Mouse (Mus musculus): ENCODE data around the gene P4ha2. TPM values are rescaled to one million over a fixed set of nuclear protein-coding genes. Genes with fewer than 3 reads are reported as not detected.
A peak's percentile ranks its signal among the peaks of the same experiment; 100 is the strongest.

Gene P4ha2
- polyA plus RNA-seq, 1 experiment from 2014 or later, result 18.2 TPM

GRCm38 (mm10) chr11:54058643-54059042 lies 41.3 kb upstream of the P4ha2 start:
- WGBS, result 12% methylated on average over 6 of the region's 6 CpGs
- H3K4me2 ChIP-seq (replicated peaks; ENCODE audit: low read depth, low read length), result no peak overlapping the region
- H3K4me1 ChIP-seq (replicated peaks; ENCODE audit: control insufficient read depth, insufficient read depth, low read length), result peaks cover 13% of the 10 kb centered on the region
- no peaks in the 10 kb centered on the region for H3K36me3 ChIP-seq (ENCODE audit: control insufficient read depth, insufficient read depth, low read length)
- DNase-seq (ENCODE audit: low spot score), result peak; percentile 38
- no peaks in the 10 kb centered on the region for H3K27me3 ChIP-seq (ENCODE audit: control insufficient read depth, insufficient read depth, low read length)
- H3K9me3 ChIP-seq (ENCODE audit: control insufficient read depth, low read length), result no peaks in the 10 kb centered on the region
- H3K9ac ChIP-seq (ENCODE audit: low read depth, low read length), result no peak overlapping the region
- no peak for ATAC-seq (ENCODE audit: low FRiP score)
- H3K27ac ChIP-seq (ENCODE audit: low read depth, low read length), result peak overlapping the region; percentile 47
- no peak overlapping the region for H3K4me3 ChIP-seq (ENCODE audit: low read depth, low read length)

- H3K4me2 ChIP-seq (replicated peaks; ENCODE audit: low read depth, low read length), result no peak overlapping the region
- H3K9me3 ChIP-seq (ENCODE audit: control insufficient read depth, low read length), result no peaks in the 10 kb centered on the region
- DNase-seq (ENCODE audit: low spot score), result no peak
- no peak overlapping the region for H3K4me3 ChIP-seq (ENCODE audit: low read depth, low read length)
- no peak overlapping the region for H3K9ac ChIP-seq (ENCODE audit: low read depth, low read length)
- H3K27ac ChIP-seq (ENCODE audit: low read depth, low read length), result no peak overlapping the region
- no peaks in the 10 kb centered on the region for H3K27me3 ChIP-seq (ENCODE audit: control insufficient read depth, insufficient read depth, low read length)
- no peak for ATAC-seq (ENCODE audit: low FRiP score)
- 48% methylated on average over 1 of the region's 1 CpGs for whole genome bisulfite sequencing
- no peaks in the 10 kb centered on the region for H3K36me3 ChIP-seq (ENCODE audit: control insufficient read depth, insufficient read depth, low read length)
- peaks cover 13% of the 10 kb centered on the region for H3K4me1 ChIP-seq (replicated peaks; ENCODE audit: control insufficient read depth, insufficient read depth, low read length)
These were observed 40.4 kb upstream of the P4ha2 start for GRCm38 (mm10) chr11:54059526-54059925.

GRCm38 (mm10) chr11:54060316-54060715 lies 39.6 kb upstream of the P4ha2 start:
- H3K4me1 ChIP-seq (replicated peaks; ENCODE audit: control insufficient read depth, insufficient read depth, low read length), result peaks cover 13% of the 10 kb centered on the region
- DNase-seq (ENCODE audit: low spot score), result no peak
- H3K27ac ChIP-seq (ENCODE audit: low read depth, low read length), result no peak overlapping the region
- WGBS, result 45% methylated on average over 9 of the region's 9 CpGs
- no peaks in the 10 kb centered on the region for H3K36me3 ChIP-seq (ENCODE audit: control insufficient read depth, insufficient read depth, low read length)
- H3K4me3 ChIP-seq (ENCODE audit: low read depth, low read length), result no peak overlapping the region
- H3K4me2 ChIP-seq (replicated peaks; ENCODE audit: low read depth, low read length), result no peak overlapping the region
- H3K27me3 ChIP-seq (ENCODE audit: control insufficient read depth, insufficient read depth, low read length), result no peaks in the 10 kb centered on the region
- ATAC-seq (ENCODE audit: low FRiP score), result no peak
- H3K9me3 ChIP-seq (ENCODE audit: control insufficient read depth, low read length), result no peaks in the 10 kb centered on the region
- H3K9ac ChIP-seq (ENCODE audit: low read depth, low read length), result no peak overlapping the region

- WGBS, result 80% methylated on average over 12 of the region's 12 CpGs
- no peak overlapping the region for H3K9ac ChIP-seq (ENCODE audit: low read depth, low read length)
- no peak overlapping the region for H3K4me2 ChIP-seq (replicated peaks; ENCODE audit: low read depth, low read length)
- no peak overlapping the region for H3K27ac ChIP-seq (ENCODE audit: low read depth, low read length)
- H3K36me3 ChIP-seq (ENCODE audit: control insufficient read depth, insufficient read depth, low read length), result no peaks in the 10 kb centered on the region
- no peaks in the 10 kb centered on the region for H3K9me3 ChIP-seq (ENCODE audit: control insufficient read depth, low read length)
- no peak overlapping the region for H3K4me3 ChIP-seq (ENCODE audit: low read depth, low read length)
- peaks cover 10% of the 10 kb centered on the region for H3K4me1 ChIP-seq (replicated peaks; ENCODE audit: control insufficient read depth, insufficient read depth, low read length)
- DNase-seq (ENCODE audit: low spot score), result no peak
- no peak for ATAC-seq (ENCODE audit: low FRiP score)
- H3K27me3 ChIP-seq (ENCODE audit: control insufficient read depth, insufficient read depth, low read length), result no peaks in the 10 kb centered on the region
These were observed 37.7 kb upstream of the P4ha2 start for GRCm38 (mm10) chr11:54062086-54062752.

- DNase-seq (ENCODE audit: low spot score) (no peak), ATAC-seq (ENCODE audit: low FRiP score) (no peak)
- no peaks in the 10 kb centered on the region for H3K9me3 ChIP-seq (ENCODE audit: control insufficient read depth, low read length)
- no peaks in the 10 kb centered on the region for H3K27me3 ChIP-seq (ENCODE audit: control insufficient read depth, insufficient read depth, low read length)
- no peak overlapping the region for H3K4me2 ChIP-seq (replicated peaks; ENCODE audit: low read depth, low read length)
- H3K4me1 ChIP-seq (replicated peaks; ENCODE audit: control insufficient read depth, insufficient read depth, low read length), result peaks cover 9% of the 10 kb centered on the region
- 89% methylated on average over 9 of the region's 9 CpGs for WGBS
- H3K27ac ChIP-seq (ENCODE audit: low read depth, low read length), result no peak overlapping the region
- H3K36me3 ChIP-seq (ENCODE audit: control insufficient read depth, insufficient read depth, low read length), result no peaks in the 10 kb centered on the region
- H3K9ac ChIP-seq (ENCODE audit: low read depth, low read length), result no peak overlapping the region
- no peak overlapping the region for H3K4me3 ChIP-seq (ENCODE audit: low read depth, low read length)
These were observed 37.0 kb upstream of the P4ha2 start for GRCm38 (mm10) chr11:54062753-54063471.

- WGBS, result 92% methylated on average over 10 of the region's 10 CpGs
- Histone ChIP-seq H3K27ac (ENCODE audit: low read depth, low read length) (no peak overlapping the region), H3K4me1 (replicated peaks; ENCODE audit: control insufficient read depth, insufficient read depth, low read length) (peaks cover 4% of the 10 kb centered on the region), H3K36me3 (ENCODE audit: control insufficient read depth, insufficient read depth, low read length) (no peaks in the 10 kb centered on the region), H3K9ac (ENCODE audit: low read depth, low read length) (no peak overlapping the region), H3K4me2 (replicated peaks; ENCODE audit: low read depth, low read length) (no peak overlapping the region), H3K27me3 (ENCODE audit: control insufficient read depth, insufficient read depth, low read length) (no peaks in the 10 kb centered on the region), H3K9me3 (ENCODE audit: control insufficient read depth, low read length) (no peaks in the 10 kb centered on the region), H3K4me3 (ENCODE audit: low read depth, low read length) (no peak overlapping the region)
- no peak for ATAC-seq (ENCODE audit: low FRiP score)
- DNase-seq (ENCODE audit: low spot score), result no peak
These were observed 36.5 kb upstream of the P4ha2 start for GRCm38 (mm10) chr11:54063472-54063775.

- Histone ChIP-seq H3K4me2 (replicated peaks; ENCODE audit: low read depth, low read length) (no peak overlapping the region), H3K9ac (ENCODE audit: low read depth, low read length) (no peak overlapping the region), H3K4me1 (replicated peaks; ENCODE audit: control insufficient read depth, insufficient read depth, low read length) (peaks cover 2% of the 10 kb centered on the region; the same call in 1 of the 2 replicates), H3K27ac (ENCODE audit: low read depth, low read length) (no peak overlapping the region), H3K36me3 (ENCODE audit: control insufficient read depth, insufficient read depth, low read length) (no peaks in the 10 kb centered on the region), H3K4me3 (ENCODE audit: low read depth, low read length) (no peak overlapping the region), H3K27me3 (ENCODE audit: control insufficient read depth, insufficient read depth, low read length) (no peaks in the 10 kb centered on the region), H3K9me3 (ENCODE audit: control insufficient read depth, low read length) (no peaks in the 10 kb centered on the region)
- DNase-seq (ENCODE audit: low spot score) (no peak), ATAC-seq (ENCODE audit: low FRiP score) (no peak)
- 76% methylated on average over 3 of the region's 3 CpGs for WGBS
These were observed 35.4 kb upstream of the P4ha2 start for GRCm38 (mm10) chr11:54064412-54064978.

- 92% methylated on average over 12 of the region's 12 CpGs for WGBS
- no peak overlapping the region for H3K9ac ChIP-seq (ENCODE audit: low read depth, low read length)
- peaks cover under 1% of the 10 kb centered on the region; the same call in 1 of the 2 replicates for H3K4me1 ChIP-seq (replicated peaks; ENCODE audit: control insufficient read depth, insufficient read depth, low read length)
- no peak overlapping the region for H3K4me2 ChIP-seq (replicated peaks; ENCODE audit: low read depth, low read length)
- no peaks in the 10 kb centered on the region for H3K9me3 ChIP-seq (ENCODE audit: control insufficient read depth, low read length)
- H3K27ac ChIP-seq (ENCODE audit: low read depth, low read length), result no peak overlapping the region
- no peaks in the 10 kb centered on the region for H3K27me3 ChIP-seq (ENCODE audit: control insufficient read depth, insufficient read depth, low read length)
- no peak overlapping the region for H3K4me3 ChIP-seq (ENCODE audit: low read depth, low read length)
- ATAC-seq (ENCODE audit: low FRiP score), result no peak
- no peaks in the 10 kb centered on the region for H3K36me3 ChIP-seq (ENCODE audit: control insufficient read depth, insufficient read depth, low read length)
- no peak for DNase-seq (ENCODE audit: low spot score)
These were observed 34.6 kb upstream of the P4ha2 start for GRCm38 (mm10) chr11:54065106-54065914.

Measured in hindbrain, embryonic 11.5 days (tissue).